In the genomic region with DNA sequence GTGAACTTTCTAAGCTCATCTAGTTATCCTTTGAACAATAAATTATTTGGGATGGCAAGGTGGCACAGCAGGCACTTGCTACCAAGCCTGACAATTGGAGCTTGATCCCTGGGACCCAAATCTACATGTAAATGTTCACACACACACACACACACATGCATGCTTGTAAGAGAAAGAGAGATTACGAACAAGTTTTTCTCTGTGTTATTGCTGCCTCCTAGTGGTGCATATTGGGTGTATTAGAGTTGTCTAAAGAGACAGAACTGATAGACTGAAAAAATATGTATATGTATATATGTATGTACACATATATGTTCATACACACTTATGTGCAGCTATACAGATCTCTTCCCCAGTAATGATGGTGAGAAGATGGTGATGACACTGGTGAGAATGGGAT, we compare ENCODE assay signal across 10 mouse cellular contexts. TPM values are rescaled to one million over a fixed set of nuclear protein-coding genes. Genes with fewer than 3 reads are reported as not detected.
DNase-seq lines count a peak whose midpoint lies in the region; ATAC-seq and TF ChIP-seq lines count a peak whose summit lies in the region.
"Had no signal": no experiment of that assay in that cellular context is flagged by ENCODE, and none has a peak within 500 bp of the region (broad histone marks: within the 10 kb centered on the region; RNA-seq: fewer than 3 reads in every experiment).

No protein-coding gene starts in this region.

- H3K4me2 ChIP-seq in forebrain, embryonic 11.5 days (ENCODE audit: low read depth, low read length, severe bottlenecking), result no peak overlapping the region
- H3K4me2 ChIP-seq in forebrain, embryonic 12.5 days, result no peak overlapping the region
- no peak overlapping the region for H3K4me2 ChIP-seq in liver, embryonic 14.5 days (ENCODE audit: low read depth)
- H3K4me2 ChIP-seq: liver, embryonic 15.5 days had no signal

- TF ChIP-seq POLR2A in cortical plate, adult 2 months (IDR thresholded peaks at IDR 0.05; ENCODE audit: extremely low read depth, insufficient read depth, low read length), result no peak

- DNase-seq in forebrain, embryonic 11.5 days (ENCODE audit: low spot score), result no peak
- no peak for DNase-seq in liver, embryonic 14.5 days (ENCODE audit: low read depth in 3 of 3, low spot score in 3 of 3)
- DNase-seq in liver, result no peak
- DNase-seq in naive thymus-derived CD4-positive, alpha-beta T cell, adult 2 months (ENCODE audit: low read depth), result peak; percentile 65
- no peak for DNase-seq in spleen, adult 18-20 months
- DNase-seq in urinary bladder, postnatal 25 days (ENCODE audit: low spot score), result no peak

- H3K27me3 ChIP-seq in forebrain, embryonic 11.5 days (ENCODE audit: control insufficient read depth, insufficient read depth, low read length), result peaks cover 2% of the 10 kb centered on the region; the same call in 1 of the 2 replicates
- H3K27me3 ChIP-seq in forebrain, embryonic 12.5 days, result 0 out of 2 replicates have a peak, but pooled peaks cover 5% of the 10 kb centered on the region
- no peaks in the 10 kb centered on the region for H3K27me3 ChIP-seq in liver, embryonic 14.5 days (ENCODE audit: control insufficient read depth, insufficient read depth, low read length)

- H3K9me3 ChIP-seq in forebrain, embryonic 11.5 days (ENCODE audit: control insufficient read depth, low read length), result no peaks in the 10 kb centered on the region
- no peaks in the 10 kb centered on the region for H3K9me3 ChIP-seq in forebrain, embryonic 12.5 days
- no peaks in the 10 kb centered on the region for H3K9me3 ChIP-seq in liver, embryonic 14.5 days (ENCODE audit: control insufficient read depth, low read length)
- H3K9me3 ChIP-seq: liver, embryonic 15.5 days had no signal

- no peak overlapping the region for H3K27ac ChIP-seq in forebrain, embryonic 11.5 days (ENCODE audit: low read depth, low read length)
- no peak overlapping the region for H3K27ac ChIP-seq in forebrain, embryonic 12.5 days
- no peak overlapping the region for H3K27ac ChIP-seq in liver, embryonic 14.5 days
- no peak overlapping the region for H3K27ac ChIP-seq in cortical plate, adult 2 months (ENCODE audit: insufficient read depth, low read length)
- H3K27ac ChIP-seq: liver, embryonic 15.5 days had no signal

- no peaks in the 10 kb centered on the region; the same call in 1 of the 2 replicates for H3K36me3 ChIP-seq in forebrain, embryonic 11.5 days (ENCODE audit: control insufficient read depth, insufficient read depth, low read length)
- H3K36me3 ChIP-seq in forebrain, embryonic 12.5 days (replicated peaks), result no peaks in the 10 kb centered on the region
- no peaks in the 10 kb centered on the region for H3K36me3 ChIP-seq in liver, embryonic 14.5 days (replicated peaks; ENCODE audit: control insufficient read depth, insufficient read depth, low read depth)

- TF ChIP-seq CTCF in liver, embryonic 14.5 days (IDR thresholded peaks at IDR 0.05; ENCODE audit: low read depth), result peak; percentile 38; the same call in 1 of the 2 replicates
- 0 out of 2 replicates have a peak, but pooled peaks have one; percentile 18 for TF ChIP-seq CTCF in cortical plate, adult 2 months (IDR thresholded peaks at IDR 0.05; ENCODE audit: extremely low read depth, insufficient read depth, low read length)

- ATAC-seq in forebrain, embryonic 11.5 days (replicated peaks; ENCODE audit: low FRiP score), result 0 out of 2 replicates have a peak, but pooled peaks have one; percentile 27
- ATAC-seq in forebrain, embryonic 12.5 days (ENCODE audit: low FRiP score), result no peak
- no peak for ATAC-seq in liver, embryonic 14.5 days (ENCODE audit: insufficient read depth)

- WGBS in forebrain, embryonic 11.5 days, result 30% methylated on average over 1 of the region's 1 CpGs
- 26% methylated on average over 1 of the region's 1 CpGs for WGBS in forebrain, embryonic 12.5 days
- 23% methylated on average over 1 of the region's 1 CpGs for WGBS in liver, embryonic 14.5 days (ENCODE audit: insufficient replicate concordance)

- TF ChIP-seq EP300 in liver, embryonic 14.5 days (IDR thresholded peaks at IDR 0.05; ENCODE audit: low read depth), result no peak

- H3K4me1 ChIP-seq in forebrain, embryonic 11.5 days (replicated peaks; ENCODE audit: control insufficient read depth, insufficient read depth, low read length), result peaks cover 5% of the 10 kb centered on the region
- peaks cover 5% of the 10 kb centered on the region for H3K4me1 ChIP-seq in forebrain, embryonic 12.5 days
- H3K4me1 ChIP-seq in liver, embryonic 14.5 days (replicated peaks; ENCODE audit: control insufficient read depth in 2 of 2, insufficient read depth in 2 of 2, low read length in 1 of 2), result no peaks in the 10 kb centered on the region
- H3K4me1 ChIP-seq in cortical plate, adult 2 months (ENCODE audit: control insufficient read depth, insufficient read depth, low read length), result no peaks in the 10 kb centered on the region
- H3K4me1 ChIP-seq: liver, embryonic 15.5 days had no signal

- no peak overlapping the region for H3K4me3 ChIP-seq in forebrain, embryonic 11.5 days (ENCODE audit: low read depth, low read length)
- no peak overlapping the region for H3K4me3 ChIP-seq in forebrain, embryonic 12.5 days (replicated peaks)
- no peak overlapping the region for H3K4me3 ChIP-seq in liver, embryonic 14.5 days (ENCODE audit: insufficient read depth in 1 of 2, low read depth in 2 of 2, low read length in 2 of 2)
- H3K4me3 ChIP-seq in cortical plate, adult 2 months (ENCODE audit: insufficient read depth, low read length), result no peak overlapping the region
- H3K4me3 ChIP-seq: erythroblast, embryonic 14.5 days; liver, embryonic 15.5 days had no signal

- no peak overlapping the region for H3K9ac ChIP-seq in forebrain, embryonic 11.5 days (ENCODE audit: low read length)
- no peak overlapping the region for H3K9ac ChIP-seq in forebrain, embryonic 12.5 days
- no peak overlapping the region for H3K9ac ChIP-seq in liver, embryonic 14.5 days (replicated peaks)
- H3K9ac ChIP-seq: liver, embryonic 15.5 days had no signal

RNA-seq across cellular contexts. Expression of gene Cep112, which starts 6.5 kb away (rescaled TPM):
- polyA plus RNA-seq in forebrain, embryonic 11.5 days (2014; fragmentation: Nextera tagmentation; extraction: Ambion mirVana), result 15.2 and 16.9 TPM in 2 replicates
- 18.6 and 22.4 TPM in 2 replicates for polyA plus RNA-seq in forebrain, embryonic 12.5 days (2016; fragmentation: Nextera tagmentation; extraction: Ambion mirVana)
- polyA plus RNA-seq in liver, embryonic 14.5 days (2012; rRNA removed), result 0.30 and 0.76 TPM in 2 replicates
- 1.1 and 1.7 TPM in 2 replicates for polyA plus RNA-seq in liver, embryonic 14.5 days (2014; fragmentation: Nextera tagmentation; extraction: Ambion mirVana)
- polyA plus RNA-seq in cortical plate, adult 2 months (2012; rRNA removed), result 2.5 and 3.8 TPM in 2 replicates
- polyA plus RNA-seq: erythroblast, embryonic 14.5 days had no signal
